Comparison of ENCODE assay signal across 17 mouse cellular contexts in genomic region chr2:12019607-12020006, GRCm38 (mm10).
A peak's percentile ranks its signal among the peaks of the same experiment; 100 is the strongest.
DNase-seq lines count a peak whose midpoint lies in the region; ATAC-seq and TF ChIP-seq lines count a peak whose summit lies in the region.
"Had no signal": no experiment of that assay in that cellular context is flagged by ENCODE, and none has a peak within 500 bp of the region (broad histone marks: within the 10 kb centered on the region; RNA-seq: fewer than 3 reads in every experiment).

No protein-coding gene starts in this region.

- no peak overlapping the region for H3K4me3 ChIP-seq in hindbrain, embryonic 15.5 days
- no peak overlapping the region for H3K4me3 ChIP-seq in hindbrain, embryonic 13.5 days
- H3K4me3 ChIP-seq in lung, postnatal 0 days (ENCODE audit: low read depth, low read length): no peak overlapping the region
- H3K4me3 ChIP-seq in lung, adult 2 months (replicated peaks; ENCODE audit: extremely low read depth, low read depth, low read length): no peak overlapping the region
- H3K4me3 ChIP-seq: embryonic facial prominence, embryonic 15.5 days; forebrain, embryonic 13.5 days; heart, embryonic 15.5 days; stomach, embryonic 15.5 days had no signal

- H3K9ac ChIP-seq in hindbrain, embryonic 15.5 days: no peak overlapping the region
- H3K9ac ChIP-seq in hindbrain, embryonic 13.5 days: no peak overlapping the region
- H3K9ac ChIP-seq in lung, postnatal 0 days (replicated peaks; ENCODE audit: low read depth): no peak overlapping the region
- H3K9ac ChIP-seq: embryonic facial prominence, embryonic 15.5 days; forebrain, embryonic 13.5 days; heart, embryonic 15.5 days; stomach, embryonic 15.5 days had no signal

- no peak for TF ChIP-seq POLR2A in lung, adult 2 months (IDR thresholded peaks at IDR 0.05; ENCODE audit: borderline replicate concordance, extremely low read depth, low read depth, low read length)

- H3K36me3 ChIP-seq in hindbrain, embryonic 15.5 days: no peaks in the 10 kb centered on the region
- H3K36me3 ChIP-seq in hindbrain, embryonic 13.5 days: no peaks in the 10 kb centered on the region
- H3K36me3 ChIP-seq in lung, postnatal 0 days (ENCODE audit: insufficient read depth, low read length): no peaks in the 10 kb centered on the region
- H3K36me3 ChIP-seq: embryonic facial prominence, embryonic 15.5 days; heart, embryonic 15.5 days; stomach, embryonic 15.5 days had no signal

- 7% methylated on average over 1 of the region's 1 CpGs for WGBS in hindbrain, embryonic 15.5 days
- 15% methylated on average over 1 of the region's 1 CpGs for WGBS in hindbrain, embryonic 13.5 days
- WGBS in lung, postnatal 0 days: 20% methylated on average over 1 of the region's 1 CpGs
- 14% methylated on average over 1 of the region's 1 CpGs for WGBS in lung, adult 2 months

- peak; percentile 8; the same call in 1 of the 2 replicates for ATAC-seq in hindbrain, embryonic 15.5 days (ENCODE audit: low FRiP score, low read depth)
- ATAC-seq in hindbrain, embryonic 13.5 days (ENCODE audit: low FRiP score): no peak; the same call in 1 of the 2 replicates
- ATAC-seq in lung, postnatal 0 days: no peak; the same call in 1 of the 2 replicates
- ATAC-seq: forebrain, embryonic 13.5 days had no signal

- no peaks in the 10 kb centered on the region for H3K27me3 ChIP-seq in hindbrain, embryonic 15.5 days
- peaks cover 25% of the 10 kb centered on the region for H3K27me3 ChIP-seq in hindbrain, embryonic 13.5 days
- no peaks in the 10 kb centered on the region for H3K27me3 ChIP-seq in lung, postnatal 0 days (replicated peaks; ENCODE audit: insufficient read depth, low read length)
- H3K27me3 ChIP-seq: embryonic facial prominence, embryonic 15.5 days; forebrain, embryonic 13.5 days; heart, embryonic 15.5 days; stomach, embryonic 15.5 days had no signal

- H3K9me3 ChIP-seq in hindbrain, embryonic 15.5 days: no peaks in the 10 kb centered on the region
- no peaks in the 10 kb centered on the region for H3K9me3 ChIP-seq in hindbrain, embryonic 13.5 days
- H3K9me3 ChIP-seq in lung, postnatal 0 days (ENCODE audit: low read length): no peaks in the 10 kb centered on the region
- H3K9me3 ChIP-seq: embryonic facial prominence, embryonic 15.5 days; forebrain, embryonic 13.5 days; heart, embryonic 15.5 days; stomach, embryonic 15.5 days had no signal

- DNase-seq in lung, postnatal 0 days (ENCODE audit: low spot score): peak; percentile 33
- no peak for DNase-seq in lung, adult 2 months
- DNase-seq in kidney, adult 9 months: peak; percentile 32
- DNase-seq in mesoderm, embryonic 11.5 days (ENCODE audit: low read depth, low spot score): peak; percentile 51
- no peak for DNase-seq in gastrocnemius, adult 18-20 months (ENCODE audit: low spot score)
- no peak for DNase-seq in thymus, postnatal 4 days
- DNase-seq: cerebellum, adult 11-12 months; cerebellum, postnatal 36 days; left cerebral cortex, postnatal 4 days; midbrain, embryonic 14.5 days had no signal

- no peaks in the 10 kb centered on the region for H3K4me1 ChIP-seq in hindbrain, embryonic 15.5 days (replicated peaks)
- H3K4me1 ChIP-seq in hindbrain, embryonic 13.5 days (replicated peaks): 0 out of 2 replicates have a peak, but pooled peaks cover 9% of the 10 kb centered on the region
- peaks cover 2% of the 10 kb centered on the region; the same call in 1 of the 2 replicates for H3K4me1 ChIP-seq in lung, postnatal 0 days (ENCODE audit: insufficient read depth, low read depth, low read length)
- H3K4me1 ChIP-seq in lung, adult 2 months (ENCODE audit: control insufficient read depth, insufficient read depth, low read length): peaks cover 2% of the 10 kb centered on the region; the same call in 1 of the 2 replicates
- H3K4me1 ChIP-seq: embryonic facial prominence, embryonic 15.5 days; forebrain, embryonic 13.5 days; stomach, embryonic 15.5 days had no signal

- no peak overlapping the region for H3K27ac ChIP-seq in hindbrain, embryonic 15.5 days (replicated peaks)
- H3K27ac ChIP-seq in hindbrain, embryonic 13.5 days: no peak overlapping the region
- H3K27ac ChIP-seq in lung, postnatal 0 days (ENCODE audit: low read length): no peak overlapping the region
- H3K27ac ChIP-seq: embryonic facial prominence, embryonic 15.5 days; forebrain, embryonic 13.5 days; heart, embryonic 15.5 days; macrophage; stomach, embryonic 15.5 days had no signal

- no peak overlapping the region for H3K4me2 ChIP-seq in hindbrain, embryonic 15.5 days
- H3K4me2 ChIP-seq in hindbrain, embryonic 13.5 days: no peak overlapping the region
- H3K4me2 ChIP-seq in lung, postnatal 0 days (replicated peaks; ENCODE audit: low read depth, low read length): no peak overlapping the region
- H3K4me2 ChIP-seq: embryonic facial prominence, embryonic 15.5 days; forebrain, embryonic 13.5 days; heart, embryonic 15.5 days; stomach, embryonic 15.5 days had no signal

- TF ChIP-seq EP300 in lung, postnatal 0 days (IDR thresholded peaks at IDR 0.05): no peak

- TF ChIP-seq CTCF in lung, postnatal 0 days (IDR thresholded peaks at IDR 0.05): no peak
- no peak for TF ChIP-seq CTCF in lung, adult 2 months (IDR thresholded peaks at IDR 0.05; ENCODE audit: insufficient read depth, low read length)

Comparison
In these comparisons a context has a peak if more than half of its experiments do, and no peak if none do; other contexts are left out.
1. DNase-seq: peak in lung, postnatal 0 days (single experiment), kidney, adult 9 months (single experiment) and mesoderm, embryonic 11.5 days (single experiment); none in lung, adult 2 months (single experiment), gastrocnemius, adult 18-20 months (single experiment) and thymus, postnatal 4 days (single experiment).